Mouse (Mus musculus) megakaryocyte progenitor cell, adult 5-6 weeks (primary cell): Measurements from ENCODE around the gene Rapgef5. TPM values are rescaled to one million over a fixed set of nuclear protein-coding genes. Genes with fewer than 3 reads are reported as not detected.
A peak's percentile ranks its signal among the peaks of the same experiment; 100 is the strongest.

ENCODE experiments used
- ATAC-seq: replicated peaks from 2 replicates; pipeline ENCODE4 v1.8.0; 2016; ENCODE audit warnings: mild to moderate bottlenecking, moderate TSS enrichment, inconsistent platforms; ENCODE audit not compliant: poor library complexity
- total RNA-seq, 2 experiments: library from RNA; stranded (forward) in 1 of 2; stranded (reverse) in 1 of 2; fragments of 157-497, 149-512 nt in 1 of 2; fragments of 200-1000 nt in 1 of 2; gene quantifications; 2 replicates each; pipeline versions ENCODE4 v1.2.3 to v1.2.4; 2015 to 2017

Rapgef5 gene
- total RNA-seq, 2 experiments from 2014 or later: 3.6 to 4.9 TPM

GRCm38 (mm10) chr12:117664644-117665043, 148.4 kb downstream of the Rapgef5 start:
- no peak for ATAC-seq

DNA sequence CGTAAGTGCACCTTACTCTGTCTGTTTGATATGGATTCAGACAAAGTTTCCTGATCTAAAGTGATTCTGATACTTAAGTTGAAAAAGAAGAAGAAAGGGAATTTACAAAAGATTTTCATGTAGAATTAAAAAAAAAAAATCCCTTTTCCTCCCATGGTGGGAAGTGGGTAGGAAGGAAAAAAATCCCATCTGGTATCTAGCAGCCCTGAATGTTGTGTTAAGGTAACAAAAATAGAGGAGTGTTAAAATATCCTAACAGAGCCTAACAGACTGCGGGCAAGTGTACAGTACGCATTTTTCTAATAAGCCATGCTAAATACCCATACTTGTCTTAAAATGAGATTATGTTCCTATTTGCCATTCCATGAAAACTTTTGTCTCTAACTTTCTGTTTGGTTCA, 150.1 kb downstream of the Rapgef5 start:
- ATAC-seq: no peak

GRCm38 (mm10) chr12:117669610-117670400, 153.5 kb downstream of the Rapgef5 start:
- no peak for ATAC-seq

- no peak for ATAC-seq
These were observed 156.9 kb downstream of the Rapgef5 start for GRCm38 (mm10) chr12:117673188-117673587.

DNA sequence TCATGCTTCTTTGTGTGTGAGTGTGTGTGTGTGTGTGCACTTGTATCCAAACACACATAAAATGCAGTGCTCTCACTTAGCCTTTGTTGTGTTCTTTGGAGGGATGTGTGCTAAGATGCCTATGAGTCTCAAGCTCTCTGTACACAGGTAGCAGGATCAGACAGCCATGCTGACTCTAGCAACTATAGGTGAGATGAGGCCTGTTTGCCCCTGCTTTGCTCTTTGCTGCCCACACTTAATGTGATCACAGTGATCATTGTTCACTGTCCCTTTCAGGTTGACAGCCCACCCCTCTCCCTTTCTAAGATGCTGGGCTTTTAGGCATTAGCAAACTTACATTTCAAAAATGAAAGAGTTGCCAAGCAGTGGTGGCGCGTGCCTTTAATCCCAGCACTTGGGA, 158.2 kb downstream of the Rapgef5 start:
- no peak for ATAC-seq

DNA sequence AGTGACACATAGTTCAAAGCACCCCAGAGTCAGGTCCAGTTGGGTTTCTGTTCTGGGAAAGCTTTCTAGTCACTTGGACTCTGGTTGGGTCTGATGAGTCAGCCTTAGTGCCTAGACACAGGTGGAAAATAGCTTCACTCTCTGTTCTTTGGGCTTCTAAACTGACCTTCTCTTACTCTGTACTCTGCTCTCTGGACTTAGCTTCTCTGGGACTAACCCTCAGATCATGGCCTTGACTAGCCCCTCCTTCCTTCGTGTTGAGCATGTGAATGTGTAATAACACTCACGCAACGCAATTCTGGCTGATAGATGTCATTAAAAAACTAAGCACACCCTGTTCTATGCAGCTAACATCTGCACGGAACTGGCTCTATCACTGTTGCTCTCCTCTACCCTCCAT, 160.0 kb downstream of the Rapgef5 start:
- no peak for ATAC-seq

DNA sequence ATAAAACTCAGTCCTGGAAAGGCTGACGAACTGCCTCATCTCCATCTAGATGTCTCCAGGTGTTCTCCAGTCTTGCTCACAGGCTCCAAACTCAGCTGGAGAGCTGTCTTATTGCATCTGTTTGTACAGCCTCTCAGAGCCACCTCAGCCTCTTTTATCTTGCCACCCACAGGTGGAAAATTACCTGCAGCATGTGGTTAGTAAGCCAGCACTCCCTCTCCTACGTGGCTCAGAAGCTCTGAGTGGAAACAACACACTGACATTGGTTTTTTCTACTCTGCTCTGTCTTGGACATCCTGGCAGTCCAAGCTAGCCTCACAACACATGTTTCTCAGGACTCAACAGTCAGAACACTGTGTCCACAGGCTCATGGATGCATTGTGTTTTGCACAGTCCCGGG, 162.6 kb downstream of the Rapgef5 start:
- no peak for ATAC-seq

DNA sequence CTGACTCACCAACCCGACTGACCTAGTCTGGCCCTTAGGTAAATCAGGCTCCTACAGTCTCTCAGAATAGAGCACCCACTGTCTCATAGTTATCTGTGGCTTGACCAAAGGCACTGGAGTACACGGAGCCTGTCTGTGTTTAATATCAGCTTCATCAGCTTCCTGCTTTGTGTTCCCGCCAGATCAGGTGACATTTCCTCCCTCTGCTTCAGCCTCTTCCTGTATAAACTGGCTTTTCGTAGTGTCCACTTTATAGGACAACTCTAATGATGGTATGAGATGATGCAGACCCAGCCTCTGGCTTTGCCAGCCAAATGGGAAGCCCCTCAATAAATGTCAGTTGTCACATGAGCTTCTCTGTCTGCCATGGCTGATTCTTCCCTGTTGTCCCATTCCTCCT, 163.5 kb downstream of the Rapgef5 start:
- no peak for ATAC-seq

- ATAC-seq: no peak
These were observed 165.0 kb downstream of the Rapgef5 start for GRCm38 (mm10) chr12:117681273-117681672.

DNA sequence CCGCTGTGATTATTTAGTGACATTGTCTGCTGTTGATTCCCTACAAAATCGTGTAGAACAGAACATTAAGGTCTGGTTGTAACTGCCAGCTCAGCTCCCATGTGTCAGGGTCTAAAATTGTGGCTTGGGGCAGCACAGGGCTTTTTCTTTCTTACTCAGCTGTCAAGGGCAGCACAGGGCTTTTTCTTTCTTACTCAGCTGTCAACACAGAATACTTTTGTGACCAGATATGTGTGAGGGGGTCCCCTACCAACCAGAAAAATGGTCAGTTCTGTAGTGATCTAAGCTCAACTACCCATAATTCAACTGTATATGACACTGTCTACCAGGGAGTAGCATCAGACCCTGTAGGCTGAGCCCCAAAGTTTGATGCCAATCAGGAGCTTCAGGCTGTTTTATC, 167.1 kb downstream of the Rapgef5 start:
- ATAC-seq: no peak

DNA sequence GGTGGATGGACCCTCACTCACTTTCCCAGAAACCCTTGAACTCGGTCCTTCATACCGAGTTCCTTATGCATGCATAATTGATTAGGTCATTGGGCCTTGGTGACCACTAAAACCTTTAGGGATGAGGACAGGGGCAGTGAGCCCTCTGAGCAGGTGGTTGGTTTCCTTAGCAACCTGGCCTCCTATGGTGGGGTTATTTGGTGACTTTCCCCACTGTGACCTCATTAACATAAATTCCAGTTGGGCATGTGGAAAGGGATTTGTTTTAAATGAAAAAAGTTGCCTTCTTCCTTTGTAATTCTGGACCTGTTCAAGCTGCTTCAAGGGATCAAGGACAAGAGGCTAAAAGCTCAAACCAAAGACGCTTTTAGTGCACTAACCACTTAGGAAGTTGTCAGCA, 167.7 kb downstream of the Rapgef5 start:
- ATAC-seq: no peak

GRCm38 (mm10) chr12:117684788-117685187, 168.5 kb downstream of the Rapgef5 start:
- no peak for ATAC-seq

GRCm38 (mm10) chr12:117685336-117685735, 169.1 kb downstream of the Rapgef5 start:
- ATAC-seq: no peak

DNA sequence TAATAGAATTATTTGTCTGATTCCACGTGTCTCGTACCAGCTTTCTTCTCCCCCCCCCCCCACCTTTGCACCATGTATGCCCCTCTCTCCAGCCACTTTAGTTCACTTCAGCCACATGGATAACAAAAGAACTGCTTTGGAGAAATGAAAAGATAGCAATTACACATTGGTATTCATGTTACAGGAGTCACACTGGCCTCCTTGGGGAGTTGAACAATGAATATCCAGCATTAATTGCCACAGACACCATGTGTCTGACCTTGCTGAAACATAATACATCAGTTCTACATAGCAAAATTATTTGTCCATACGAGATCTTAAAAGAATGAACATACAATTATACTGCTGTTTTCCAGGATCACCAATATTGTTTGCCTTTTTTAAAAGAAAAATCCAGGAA, 170.5 kb downstream of the Rapgef5 start:
- ATAC-seq: no peak

DNA sequence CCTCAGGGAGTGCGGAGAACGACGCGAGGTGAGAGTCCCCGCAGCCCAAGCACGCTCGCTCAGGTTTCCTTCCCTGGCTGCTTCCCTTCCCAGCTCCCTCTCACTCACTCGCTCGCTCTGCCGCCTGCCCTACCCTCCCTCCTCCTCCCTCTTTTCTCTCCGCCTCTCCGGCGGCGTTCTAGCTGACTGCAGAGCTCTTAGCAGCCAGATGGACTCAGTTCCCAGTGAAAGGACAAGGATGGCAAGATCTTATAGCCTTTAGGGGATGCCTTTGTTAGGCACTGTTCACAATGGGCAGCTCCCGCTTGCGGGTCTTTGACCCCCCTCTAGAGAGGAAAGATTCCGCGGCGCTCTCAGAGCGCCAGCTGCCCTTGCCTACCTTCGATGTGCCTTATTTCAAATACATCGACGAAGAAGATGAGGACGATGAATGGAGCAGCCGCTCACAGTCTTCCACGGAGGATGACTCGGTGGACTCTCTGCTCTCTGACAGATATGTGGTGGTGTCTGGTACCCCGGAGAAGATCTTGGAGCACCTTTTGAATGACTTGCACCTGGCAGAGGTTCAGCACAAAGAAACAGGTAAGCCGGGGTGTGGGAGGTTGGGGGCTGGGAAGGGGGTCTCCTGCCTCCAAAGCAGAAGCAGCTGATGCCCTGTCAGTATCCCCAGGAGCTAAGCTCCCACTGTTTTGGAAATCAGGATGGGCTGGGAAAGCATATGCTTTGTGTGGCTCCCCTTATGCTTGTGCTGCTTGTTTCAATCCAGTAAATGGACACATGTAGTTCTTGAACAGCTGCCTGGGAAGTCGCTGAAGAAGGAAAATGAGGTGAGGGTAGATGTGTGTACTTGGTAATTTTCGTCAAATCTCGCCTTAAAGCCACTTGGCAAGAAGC, 172.6 kb downstream of the Rapgef5 start:
- peak; percentile 54 for ATAC-seq

GRCm38 (mm10) chr12:117691336-117691735, 175.1 kb downstream of the Rapgef5 start:
- no peak for ATAC-seq

- ATAC-seq: no peak
These were observed 176.5 kb downstream of the Rapgef5 start for GRCm38 (mm10) chr12:117692775-117693174.

DNA sequence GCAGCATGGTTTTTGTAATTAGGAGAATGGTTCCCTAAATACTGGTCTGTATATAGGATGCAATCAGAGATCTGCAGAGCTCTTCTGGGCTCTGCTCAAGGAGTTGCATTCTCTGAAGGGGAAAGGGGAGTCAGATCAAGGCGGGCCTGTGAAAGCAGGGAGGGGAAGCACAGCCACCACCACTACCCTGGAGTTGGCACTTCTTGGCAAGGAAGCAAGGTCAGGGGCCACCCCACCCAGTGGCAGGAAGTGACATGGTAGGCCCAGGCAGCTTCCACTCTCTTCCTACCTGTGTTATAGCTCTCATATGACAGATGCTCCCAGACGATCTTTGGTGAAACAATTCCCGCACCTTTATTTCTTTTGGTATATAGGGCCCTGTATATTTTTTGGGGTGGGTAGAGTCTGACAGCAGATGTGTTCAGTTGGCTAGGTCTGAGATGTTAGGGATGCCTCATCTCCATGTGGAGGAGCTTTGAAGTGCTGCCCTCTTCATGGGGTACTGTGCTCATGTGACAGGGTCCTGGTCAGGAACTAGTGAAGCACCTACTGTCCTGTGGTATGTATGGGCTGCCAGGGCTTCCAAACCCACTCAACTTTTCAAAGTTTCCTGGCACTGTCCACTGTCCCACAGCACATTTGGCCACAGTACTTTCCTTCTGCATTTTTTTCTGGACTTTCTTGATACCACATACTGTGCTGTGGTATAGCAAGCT, 183.8 kb downstream of the Rapgef5 start:
- ATAC-seq: 0 out of 2 replicates have a peak, but pooled peaks have one; percentile 48

DNA sequence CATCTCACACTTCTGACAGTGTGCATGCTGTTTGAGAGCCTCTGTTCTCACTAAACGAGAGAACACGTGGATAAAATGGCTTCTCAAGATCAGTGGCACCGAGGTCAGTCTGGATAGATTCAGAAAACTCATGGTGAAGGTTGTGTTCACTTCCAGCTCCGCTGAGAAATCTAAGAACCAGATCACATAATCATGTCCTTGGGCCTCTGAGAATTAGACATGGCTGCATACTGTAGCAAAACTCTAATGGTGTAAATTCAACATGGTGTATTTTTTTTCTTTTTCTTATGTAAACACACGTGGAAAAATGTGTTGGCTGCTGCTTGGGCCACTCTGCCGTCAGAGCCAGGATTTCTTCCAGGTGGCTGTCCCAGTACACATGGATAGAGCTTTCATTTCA, 184.6 kb downstream of the Rapgef5 start:
- no peak for ATAC-seq

- no peak for ATAC-seq
These were observed 186.0 kb downstream of the Rapgef5 start for GRCm38 (mm10) chr12:117702291-117702690.

DNA sequence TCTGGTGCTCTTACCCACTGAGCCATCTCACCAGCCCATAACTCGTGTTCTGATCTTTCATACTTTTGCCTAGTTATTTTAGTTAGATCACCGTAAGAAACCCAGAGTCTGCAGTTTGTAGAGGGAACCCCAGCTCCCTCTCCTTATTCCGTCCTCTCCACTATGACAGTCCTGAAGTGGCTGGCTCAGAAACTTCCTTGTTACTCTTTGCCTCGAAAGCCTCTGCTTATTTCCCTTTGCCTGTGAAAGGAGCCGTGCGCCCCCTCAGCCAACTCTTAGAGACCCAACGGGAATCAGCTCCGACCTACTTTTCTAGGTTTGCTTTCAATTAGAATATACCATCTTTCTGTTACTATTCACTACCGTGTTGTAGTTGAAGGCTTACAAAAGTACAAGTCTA, 186.6 kb downstream of the Rapgef5 start:
- no peak for ATAC-seq
